In genomic region chr3:103916839-103917237, GRCm38 (mm10) we compare ENCODE assay signal across 8 mouse cellular contexts. TPM values are rescaled to one million over a fixed set of nuclear protein-coding genes. Genes with fewer than 3 reads are reported as not detected.
A peak's percentile ranks its signal among the peaks of the same experiment; 100 is the strongest.
DNase-seq lines count a peak whose midpoint lies in the region; ATAC-seq and TF ChIP-seq lines count a peak whose summit lies in the region.

No protein-coding gene starts in this region.

- 0 out of 2 replicates have a peak, but pooled peaks cover 2% of the 10 kb centered on the region for H3K36me3 ChIP-seq in heart, embryonic 15.5 days
- H3K36me3 ChIP-seq in hindbrain, embryonic 14.5 days (replicated peaks; ENCODE audit: control insufficient read depth, insufficient read depth), result no peaks in the 10 kb centered on the region
- H3K36me3 ChIP-seq in midbrain, embryonic 12.5 days, result no peaks in the 10 kb centered on the region

- no peak overlapping the region for H3K27ac ChIP-seq in heart, embryonic 15.5 days
- H3K27ac ChIP-seq in cortical plate, adult 2 months (ENCODE audit: insufficient read depth, low read length), result no peak overlapping the region
- no peak overlapping the region for H3K27ac ChIP-seq in hindbrain, embryonic 14.5 days
- no peak overlapping the region for H3K27ac ChIP-seq in midbrain, embryonic 12.5 days (replicated peaks)

- H3K4me3 ChIP-seq in heart, embryonic 15.5 days, result peak overlapping the region; percentile 24
- peak overlapping the region; percentile 99; the same call in 1 of the 2 replicates for H3K4me3 ChIP-seq in cortical plate, adult 2 months (ENCODE audit: insufficient read depth, low read length)
- peak overlapping the region; percentile 93 for H3K4me3 ChIP-seq in hindbrain, embryonic 14.5 days (replicated peaks; ENCODE audit: low read length)
- peak overlapping the region; percentile 35 for H3K4me3 ChIP-seq in midbrain, embryonic 12.5 days

- peaks cover 15% of the 10 kb centered on the region for H3K4me1 ChIP-seq in heart, embryonic 15.5 days (replicated peaks)
- 0 out of 2 replicates have a peak, but pooled peaks cover 1% of the 10 kb centered on the region for H3K4me1 ChIP-seq in cortical plate, adult 2 months (ENCODE audit: control insufficient read depth, insufficient read depth, low read length)
- peaks cover 23% of the 10 kb centered on the region for H3K4me1 ChIP-seq in hindbrain, embryonic 14.5 days (replicated peaks; ENCODE audit: control insufficient read depth, insufficient read depth, low read length)
- H3K4me1 ChIP-seq in midbrain, embryonic 12.5 days, result peaks cover 13% of the 10 kb centered on the region

- H3K9ac ChIP-seq in heart, embryonic 15.5 days, result no peak overlapping the region
- H3K9ac ChIP-seq in hindbrain, embryonic 14.5 days, result peak overlapping the region; percentile 24
- peak overlapping the region; percentile 44; the same call in 1 of the 2 replicates for H3K9ac ChIP-seq in midbrain, embryonic 12.5 days (replicated peaks)

- no peak for TF ChIP-seq CTCF in cortical plate, adult 2 months (IDR thresholded peaks at IDR 0.05; ENCODE audit: extremely low read depth, insufficient read depth, low read length)

- no peak for TF ChIP-seq POLR2A in cortical plate, adult 2 months (IDR thresholded peaks at IDR 0.05; ENCODE audit: extremely low read depth, insufficient read depth, low read length)

- ATAC-seq in heart, embryonic 15.5 days (replicated peaks; ENCODE audit: insufficient number of reproducible peaks, insufficient read depth, low FRiP score, low read depth), result no peak
- ATAC-seq in hindbrain, embryonic 14.5 days (ENCODE audit: low FRiP score), result no peak
- no peak for ATAC-seq in midbrain, embryonic 12.5 days (ENCODE audit: low FRiP score, low read depth)

- H3K9me3 ChIP-seq in heart, embryonic 15.5 days (replicated peaks), result no peaks in the 10 kb centered on the region
- no peaks in the 10 kb centered on the region for H3K9me3 ChIP-seq in hindbrain, embryonic 14.5 days (ENCODE audit: control insufficient read depth, low read length)
- no peaks in the 10 kb centered on the region for H3K9me3 ChIP-seq in midbrain, embryonic 12.5 days

- peak overlapping the region; percentile 69 for H3K4me2 ChIP-seq in heart, embryonic 15.5 days
- peak overlapping the region; percentile 82 for H3K4me2 ChIP-seq in hindbrain, embryonic 14.5 days (replicated peaks)
- H3K4me2 ChIP-seq in midbrain, embryonic 12.5 days (replicated peaks), result peak overlapping the region; percentile 78

- WGBS in heart, embryonic 15.5 days, result 60% methylated on average over 3 of the region's 3 CpGs
- 77% methylated on average over 3 of the region's 3 CpGs for WGBS in hindbrain, embryonic 14.5 days
- WGBS in midbrain, embryonic 12.5 days, result 82% methylated on average over 3 of the region's 3 CpGs

- intact Hi-C loops in heart, postnatal 36 days (cut with DNase I), result loop anchor here (10.0 kb wide), 1 partner anchor 308 kb away; the partner anchor contains the start of gene Magi3
- intact Hi-C loops in gastrocnemius, postnatal 36 days (cut with DNase I), result no loop called here

- no peak for DNase-seq in heart, postnatal 36 days
- no peak for DNase-seq in hindbrain, embryonic 14.5 days (ENCODE audit: low spot score)
- DNase-seq in urinary bladder, postnatal 14 days (ENCODE audit: low spot score), result no peak
- no peak for DNase-seq in gastrocnemius, postnatal 36 days
- no peak for DNase-seq in right cerebral cortex, postnatal 36 days (ENCODE audit: low spot score in 2 of 2)

- no peaks in the 10 kb centered on the region for H3K27me3 ChIP-seq in heart, embryonic 15.5 days
- H3K27me3 ChIP-seq in hindbrain, embryonic 14.5 days (ENCODE audit: control insufficient read depth, insufficient read depth, low read length), result no peaks in the 10 kb centered on the region
- no peaks in the 10 kb centered on the region for H3K27me3 ChIP-seq in midbrain, embryonic 12.5 days

RNA-seq across cellular contexts. Expression of gene Rsbn1, which starts 2.9 kb away (rescaled TPM):
- polyA plus RNA-seq in heart, embryonic 15.5 days (2015; fragmentation: Nextera tagmentation; extraction: Ambion mirVana), result 5.7 and 5.8 TPM in 2 replicates
- 1 to 10 TPM; 8.6 to 9.0 TPM for total RNA-seq in heart, postnatal 36 days (2021)
- polyA plus RNA-seq in cortical plate, adult 2 months (2012; rRNA removed), result 9.5 and 9.8 TPM in 2 replicates
- polyA plus RNA-seq in hindbrain, embryonic 14.5 days (2014; fragmentation: Nextera tagmentation; extraction: Ambion mirVana), result 24.6 and 25.0 TPM in 2 replicates
- 24.6 and 26.1 TPM in 2 replicates for polyA plus RNA-seq in midbrain, embryonic 12.5 days (2016; fragmentation: Nextera tagmentation; extraction: Ambion mirVana)
- total RNA-seq in gastrocnemius, postnatal 36 days (2021), result 1 to 10 TPM; 5.2 to 6.2 TPM

RNA-seq across cellular contexts. Expression of gene Phtf1, which starts 51.1 kb away (rescaled TPM):
- polyA plus RNA-seq in heart, embryonic 15.5 days (2015; fragmentation: Nextera tagmentation; extraction: Ambion mirVana), result 12.8 and 18.2 TPM in 2 replicates
- total RNA-seq in heart, postnatal 36 days (2021), result 1 to 10 TPM; 7.3 to 7.6 TPM
- polyA plus RNA-seq in cortical plate, adult 2 months (2012; rRNA removed), result 25.3 and 27.7 TPM in 2 replicates
- 33.8 and 36.9 TPM in 2 replicates for polyA plus RNA-seq in hindbrain, embryonic 14.5 days (2014; fragmentation: Nextera tagmentation; extraction: Ambion mirVana)
- polyA plus RNA-seq in midbrain, embryonic 12.5 days (2016; fragmentation: Nextera tagmentation; extraction: Ambion mirVana), result 50.4 and 56.4 TPM in 2 replicates
- total RNA-seq in gastrocnemius, postnatal 36 days (2021), result 1 to 10 TPM; 3.6 to 3.8 TPM

RNA-seq across cellular contexts. Expression of gene Ptpn22, which starts 57.2 kb away (rescaled TPM):
- 0.93 and 3.4 TPM in 2 replicates for polyA plus RNA-seq in heart, embryonic 15.5 days (2015; fragmentation: Nextera tagmentation; extraction: Ambion mirVana)
- under 1 TPM; 0.61 to 0.62 TPM for total RNA-seq in heart, postnatal 36 days (2021)
- 1.3 and 1.4 TPM in 2 replicates for polyA plus RNA-seq in cortical plate, adult 2 months (2012; rRNA removed)
- 0.17 and 0.84 TPM in 2 replicates for polyA plus RNA-seq in hindbrain, embryonic 14.5 days (2014; fragmentation: Nextera tagmentation; extraction: Ambion mirVana)
- polyA plus RNA-seq in midbrain, embryonic 12.5 days (2016; fragmentation: Nextera tagmentation; extraction: Ambion mirVana), result 0.19 and 0.21 TPM in 2 replicates
- total RNA-seq in gastrocnemius, postnatal 36 days (2021), result under 1 TPM; 0.52 to 0.59 TPM

Comparison
In these comparisons a context has a peak if more than half of its experiments do, and no peak if none do; other contexts are left out.
1. H3K4me3 ChIP-seq: peak in every context shown above with its lines; median percentile 99 in cortical plate, adult 2 months; 93 in hindbrain, embryonic 14.5 days; 35 in midbrain, embryonic 12.5 days; 24 in heart, embryonic 15.5 days.